In the genomic region with DNA sequence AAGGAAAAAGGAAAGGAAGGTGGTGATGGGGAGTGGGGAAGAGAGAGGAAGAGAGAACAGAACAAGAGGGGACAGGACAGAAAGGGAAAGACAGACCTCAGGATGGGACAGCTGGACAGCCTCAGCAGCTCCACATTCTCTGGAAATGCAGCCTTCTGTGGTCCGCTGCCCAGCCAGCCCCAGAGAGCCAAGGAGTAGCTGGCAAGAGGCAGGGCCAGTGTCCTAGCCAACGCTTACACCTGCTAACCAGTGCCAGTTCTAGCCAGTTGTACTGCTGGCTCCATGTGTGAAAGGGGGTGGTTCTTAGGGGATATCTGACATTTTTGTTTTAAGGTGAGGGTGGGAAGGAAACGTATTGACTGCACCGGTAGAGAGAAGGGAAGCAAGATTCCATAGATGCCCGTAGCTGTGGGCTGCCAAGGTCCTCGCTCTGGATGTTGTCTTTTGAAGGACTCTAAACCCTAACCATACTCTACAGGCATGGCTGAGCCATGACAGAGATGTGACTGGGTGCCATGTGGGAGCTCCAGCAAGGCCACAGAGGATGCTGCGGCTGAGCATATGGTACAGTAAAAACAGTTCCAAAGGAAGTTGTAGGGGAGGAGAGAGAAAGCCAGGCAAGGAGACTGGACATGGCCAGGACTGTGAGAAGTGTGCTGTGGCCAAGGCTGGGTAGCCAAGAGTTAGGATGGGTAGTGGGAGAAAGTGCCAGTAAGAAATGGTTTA, we compare ENCODE assay signal across 13 mouse cellular contexts.
DNase-seq lines count a peak whose midpoint lies in the region; ATAC-seq lines count a peak whose summit lies in the region.
"Had no signal": no experiment of that assay in that cellular context is flagged by ENCODE, and none has a peak within 500 bp of the region (broad histone marks: within the 10 kb centered on the region; RNA-seq: fewer than 3 reads in every experiment).

No protein-coding gene starts in this region.

- H3K4me1 ChIP-seq in heart, embryonic 12.5 days (replicated peaks): peaks cover 36% of the 10 kb centered on the region
- H3K4me1 ChIP-seq: embryonic facial prominence, embryonic 15.5 days had no signal

- intact Hi-C loops in gastrocnemius, postnatal 14 days (cut with DNase I; ENCODE audit: low total_unique reads): no loop called here

- ATAC-seq in heart, embryonic 12.5 days (ENCODE audit: insufficient number of reproducible peaks, low FRiP score): no peak
- ATAC-seq: forebrain, embryonic 15.5 days; intestine, embryonic 16.5 days had no signal

- H3K9ac ChIP-seq in heart, embryonic 12.5 days: no peak overlapping the region
- H3K9ac ChIP-seq: embryonic facial prominence, embryonic 15.5 days; forebrain, embryonic 15.5 days; lung, embryonic 14.5 days had no signal

- no peaks in the 10 kb centered on the region for H3K27me3 ChIP-seq in heart, embryonic 12.5 days (replicated peaks)
- H3K27me3 ChIP-seq: embryonic facial prominence, embryonic 15.5 days; forebrain, embryonic 15.5 days had no signal

- peaks cover 3% of the 10 kb centered on the region; the same call in 1 of the 2 replicates for H3K36me3 ChIP-seq in heart, embryonic 12.5 days
- H3K36me3 ChIP-seq: embryonic facial prominence, embryonic 15.5 days had no signal

- H3K4me3 ChIP-seq in heart, embryonic 12.5 days: no peak overlapping the region
- H3K4me3 ChIP-seq: embryonic facial prominence, embryonic 15.5 days; forebrain, embryonic 15.5 days had no signal

- H3K27ac ChIP-seq in heart, embryonic 12.5 days (ENCODE audit: poor library complexity, severe bottlenecking): no peak overlapping the region
- H3K27ac ChIP-seq: embryonic facial prominence, embryonic 15.5 days; forebrain, embryonic 15.5 days had no signal

- peaks cover 4% of the 10 kb centered on the region; the same call in 1 of the 2 replicates for H3K9me3 ChIP-seq in heart, embryonic 12.5 days (replicated peaks)
- H3K9me3 ChIP-seq: embryonic facial prominence, embryonic 15.5 days; forebrain, embryonic 15.5 days had no signal

- WGBS in heart, embryonic 12.5 days: 77% methylated on average over 7 of the region's 7 CpGs

- H3K4me2 ChIP-seq in heart, embryonic 12.5 days: no peak overlapping the region
- H3K4me2 ChIP-seq: embryonic facial prominence, embryonic 15.5 days; forebrain, embryonic 15.5 days; lung, embryonic 14.5 days had no signal

- DNase-seq in heart, adult 11 months: peak; percentile 91
- peak; percentile 45 to 51 for DNase-seq in layer of hippocampus, postnatal 10 days (ENCODE audit: low spot score in 2 of 2)
- DNase-seq in layer of hippocampus, adult 11-12 months (ENCODE audit: low spot score): no peak
- peak; percentile 88 for DNase-seq in cerebellum, adult 9-10 months
- peak; percentile 73 for DNase-seq in gastrocnemius, postnatal 14 days
- no peak for DNase-seq in lung, postnatal 36 days
- DNase-seq in urinary bladder, adult 2 months (ENCODE audit: low spot score): no peak
- DNase-seq: liver; lung, embryonic 14.5 days had no signal

Comparison
In these comparisons a context has a peak if more than half of its experiments do, and no peak if none do; other contexts are left out.
1. DNase-seq: peak in heart, adult 11 months (single experiment), layer of hippocampus, postnatal 10 days (2 of 2), cerebellum, adult 9-10 months (single experiment) and gastrocnemius, postnatal 14 days (single experiment); none in layer of hippocampus, adult 11-12 months (single experiment), lung, postnatal 36 days (single experiment) and urinary bladder, adult 2 months (single experiment).